Mouse (Mus musculus) heart, adult 11 months (tissue): ENCODE results near the gene Jag2.
A peak's percentile ranks its signal among the peaks of the same experiment; 100 is the strongest.

ENCODE experiments used
- DNase-seq: peaks from one replicate; pipeline ENCODE4 v3.0.0; 2022

Jag2 gene

GRCm38 (mm10) chr12:112929562-112930352 is at the start of gene Jag2:
TSS of gene Jag2 (minus strand) at chr12:112929776.
- DNase-seq, result peak; percentile 99

DNA sequence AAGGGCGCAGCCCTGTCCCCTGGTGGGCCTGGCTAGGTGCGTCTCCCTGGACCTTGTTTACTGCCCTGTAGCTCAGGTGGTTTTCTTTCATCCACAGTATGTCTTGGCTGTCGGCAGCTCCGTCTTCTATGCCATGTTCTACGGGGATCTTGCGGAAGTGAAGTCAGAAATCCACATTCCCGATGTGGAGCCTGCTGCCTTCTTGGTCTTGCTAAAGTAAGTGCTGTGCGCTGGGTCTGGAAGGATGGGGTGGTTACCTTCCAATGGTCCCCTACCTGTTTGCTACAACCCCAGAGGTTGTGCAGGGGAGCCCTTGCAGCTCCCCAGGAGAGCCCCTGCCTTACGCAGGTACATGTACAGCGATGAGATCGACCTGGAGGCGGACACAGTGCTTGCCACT is 47.6 kb upstream of the Jag2 start:
- peak; percentile 91 for DNase-seq

- peak; percentile 99 for DNase-seq
Measured at GRCm38 (mm10) chr12:112976371-112977073, 46.9 kb upstream of the Jag2 start, which contains the start of gene Btbd6. TSS of gene Btbd6 (plus strand) at chr12:112976482.

DNA sequence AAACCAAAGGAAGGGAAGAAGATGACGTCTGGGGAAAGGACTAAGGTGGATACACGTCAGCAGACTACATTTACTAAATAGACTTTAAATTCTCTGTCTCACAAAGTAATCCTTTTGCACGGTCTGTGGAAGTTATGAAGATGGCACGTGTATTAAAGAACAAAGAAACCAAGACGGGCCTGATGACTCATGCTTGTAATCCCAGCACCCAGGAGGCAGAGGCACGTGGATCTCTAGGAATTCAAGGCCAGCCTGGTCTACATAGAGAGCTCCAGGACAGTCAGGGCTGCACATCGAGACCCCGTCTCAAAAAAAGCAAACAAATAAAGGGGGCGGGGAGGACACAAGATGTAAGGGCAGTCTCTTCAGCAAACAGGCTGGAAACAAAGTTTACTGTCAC is 45.2 kb upstream of the Jag2 start:
- no peak for DNase-seq

- DNase-seq, result peak; percentile 95
Measured at GRCm38 (mm10) chr12:112969616-112970015, 40.0 kb upstream of the Jag2 start.

DNA sequence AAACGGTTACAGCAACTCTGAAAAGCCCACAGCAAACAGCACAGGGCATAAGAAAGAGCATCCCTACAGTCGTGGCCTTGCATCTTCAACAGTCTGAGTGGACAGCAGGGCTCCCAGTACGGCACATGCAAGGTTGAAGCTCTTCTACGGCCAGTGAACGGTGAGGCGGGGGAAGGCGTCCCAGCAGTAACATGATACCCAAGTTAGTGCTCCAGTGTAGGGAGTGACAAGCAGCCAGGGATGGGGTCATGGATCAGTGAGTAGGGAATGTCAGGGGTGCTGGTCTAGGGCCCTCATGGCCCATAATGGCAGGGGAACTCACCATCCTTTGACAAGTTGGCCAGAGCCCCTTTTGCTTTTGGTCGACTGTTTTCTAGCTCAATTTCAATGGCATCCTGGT is 39.4 kb upstream of the Jag2 start:
- DNase-seq, result no peak

DNA sequence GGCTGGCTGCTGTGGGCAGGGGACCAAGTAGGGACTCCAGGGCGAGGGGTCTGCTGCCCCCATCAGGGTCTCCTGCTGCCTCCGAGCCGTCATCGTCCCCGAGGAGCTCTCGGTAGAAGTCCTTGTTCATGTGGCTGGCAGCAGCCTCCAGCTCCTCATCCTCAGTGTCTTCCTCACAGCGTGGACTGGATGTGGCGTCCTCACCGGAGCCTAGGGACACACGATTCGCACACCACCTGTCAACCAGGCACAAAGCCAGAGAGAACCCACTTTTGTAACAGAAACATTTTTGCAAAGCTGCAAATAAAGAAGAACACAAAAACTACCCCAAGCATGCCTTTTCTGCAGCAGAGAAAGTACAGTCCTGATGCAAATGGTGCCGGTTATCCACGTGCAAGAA is 36.2 kb upstream of the Jag2 start:
- DNase-seq, result no peak

GRCm38 (mm10) chr12:112961872-112962271 is 32.3 kb upstream of the Jag2 start:
- no peak for DNase-seq

DNA sequence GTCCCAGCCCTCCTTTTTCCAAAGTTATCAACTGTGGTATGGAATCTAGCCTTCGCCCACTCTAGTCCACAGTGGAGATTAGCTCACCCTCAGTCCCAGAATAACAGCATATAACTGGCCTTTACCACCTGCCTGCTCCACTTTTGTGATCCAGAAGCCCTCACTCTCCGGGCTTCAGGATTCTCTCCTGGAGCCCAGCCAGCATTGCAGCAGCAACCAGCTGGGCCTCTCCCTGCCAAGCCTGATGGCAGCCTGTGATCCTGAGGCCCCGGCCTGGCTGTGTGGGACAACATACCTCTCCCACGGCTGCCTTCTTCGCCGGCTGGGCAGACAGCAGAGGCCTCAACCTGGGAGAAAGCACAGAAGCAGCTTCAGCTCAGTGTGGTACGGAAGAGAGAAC is 31.9 kb upstream of the Jag2 start:
- DNase-seq, result peak; percentile 95

DNA sequence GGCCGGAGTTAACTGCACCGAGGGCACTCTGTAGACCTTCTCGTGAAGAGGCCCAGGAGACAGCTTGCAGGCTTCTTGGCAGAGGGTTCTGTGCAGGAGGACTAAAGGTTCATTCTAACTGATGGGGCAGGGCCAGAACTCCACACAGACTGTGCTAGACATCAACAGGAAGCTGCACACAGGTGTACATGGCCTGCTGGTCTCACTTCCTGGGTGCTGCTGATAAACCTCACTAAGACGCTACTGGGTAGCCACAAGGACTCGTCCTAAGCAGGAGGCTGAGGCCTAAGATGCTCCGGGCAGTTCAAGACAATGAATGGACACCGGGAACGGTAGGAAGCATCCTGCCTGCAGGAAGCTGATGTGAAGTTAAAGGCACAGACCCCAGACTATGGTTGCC is 29.8 kb upstream of the Jag2 start:
- DNase-seq, result no peak

DNA sequence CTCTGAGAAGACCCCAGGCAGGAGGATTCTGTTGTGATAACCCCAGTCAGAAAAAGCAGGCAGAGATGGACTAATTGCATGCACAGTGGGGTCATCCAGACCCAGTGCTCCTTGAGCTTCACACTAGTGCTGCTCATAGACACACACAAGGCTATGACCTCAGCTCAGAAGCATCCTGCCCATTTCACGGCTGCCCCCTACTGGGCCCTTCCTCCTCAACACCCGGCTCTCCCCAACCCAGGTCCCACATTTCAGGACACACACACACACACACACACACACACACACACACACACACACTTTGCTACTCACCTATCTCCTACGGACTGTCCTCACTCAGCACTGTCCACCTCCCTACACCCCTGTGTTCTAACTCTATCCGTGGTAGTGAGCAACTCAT is 28.7 kb upstream of the Jag2 start:
- DNase-seq, result no peak

DNA sequence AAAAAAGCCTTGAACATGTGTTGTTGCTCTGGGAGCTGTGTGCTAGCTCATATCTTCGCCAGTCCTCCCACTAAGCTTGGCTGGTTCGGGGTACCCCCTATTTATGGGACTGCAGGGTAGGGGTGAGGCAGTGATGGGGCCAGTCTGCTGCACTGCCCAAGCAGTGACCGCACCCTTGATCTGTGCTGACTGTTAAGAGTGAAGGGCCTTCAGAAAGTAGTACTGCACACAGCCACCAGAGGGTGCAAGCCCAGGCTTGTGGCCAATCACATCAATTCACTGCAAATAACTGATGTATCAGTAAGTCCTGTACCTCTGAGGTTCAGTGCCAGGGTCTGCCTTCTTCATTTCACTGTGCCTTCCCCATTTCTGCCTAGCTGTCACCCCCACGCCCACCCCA is 26.2 kb upstream of the Jag2 start:
- DNase-seq, result peak; percentile 97

GRCm38 (mm10) chr12:112952926-112953565 is 23.5 kb upstream of the Jag2 start:
- DNase-seq, result no peak

DNA sequence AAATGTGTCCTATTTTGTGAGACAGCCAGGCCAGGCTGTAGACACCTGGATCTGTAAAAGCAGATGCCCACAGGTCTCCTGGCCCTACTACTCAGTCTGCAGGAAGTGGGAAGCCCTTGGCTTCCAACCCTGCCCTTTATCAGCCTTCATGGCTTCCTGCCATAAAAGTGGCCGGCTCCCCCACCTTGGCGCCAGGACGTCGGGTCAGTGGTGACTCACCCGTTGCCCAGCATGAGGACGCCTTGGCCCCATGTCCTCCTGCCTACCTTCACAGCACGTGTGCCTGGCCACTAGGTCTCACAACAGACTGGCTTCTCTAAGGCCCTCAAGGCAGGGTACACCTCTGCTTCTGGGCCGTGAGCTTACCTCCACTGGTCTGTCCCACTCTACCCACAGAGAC is 22.9 kb upstream of the Jag2 start:
- DNase-seq, result peak; percentile 98

GRCm38 (mm10) chr12:112951150-112951842 is 21.7 kb upstream of the Jag2 start:
- no peak for DNase-seq

DNA sequence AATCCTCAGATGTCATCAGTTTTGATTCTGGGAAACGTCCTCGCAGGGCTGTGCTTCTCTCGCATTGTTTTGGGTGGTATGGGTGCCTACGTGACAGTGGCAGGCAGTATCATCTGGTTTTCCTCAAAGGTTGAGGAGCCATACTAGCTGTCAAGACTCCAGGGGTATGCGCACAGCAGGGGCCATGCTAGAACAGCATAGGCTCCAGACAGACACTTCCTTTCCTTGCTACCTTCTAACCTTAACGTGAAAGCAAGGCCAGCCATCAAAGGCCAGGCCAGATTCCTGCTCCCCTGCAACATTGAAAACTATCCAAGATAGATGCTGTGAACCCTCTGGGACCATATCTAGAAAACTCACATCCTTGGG is 21.2 kb upstream of the Jag2 start:
- no peak for DNase-seq

GRCm38 (mm10) chr12:112950040-112950760 is 20.6 kb upstream of the Jag2 start:
- DNase-seq, result peak; percentile 99

DNA sequence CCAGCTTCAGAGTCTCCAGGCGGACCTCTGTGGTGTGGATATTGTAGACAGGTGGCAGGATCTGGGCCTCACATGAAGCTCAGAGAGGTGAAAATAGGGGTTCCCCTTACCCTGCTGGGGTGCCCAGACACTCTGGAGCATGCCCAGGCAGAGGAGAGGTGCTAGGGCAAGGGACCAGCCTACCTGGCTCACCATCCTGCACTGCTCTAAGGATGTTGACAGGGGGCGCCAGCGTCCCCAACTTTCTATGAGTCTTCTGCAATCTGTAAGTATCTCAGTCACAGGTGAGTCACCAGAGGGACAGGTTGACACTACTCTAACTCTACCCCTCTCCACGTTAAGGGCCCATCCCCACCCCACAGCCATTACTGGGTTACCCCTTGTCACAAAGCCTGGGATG is 17.7 kb upstream of the Jag2 start:
- no peak for DNase-seq

DNA sequence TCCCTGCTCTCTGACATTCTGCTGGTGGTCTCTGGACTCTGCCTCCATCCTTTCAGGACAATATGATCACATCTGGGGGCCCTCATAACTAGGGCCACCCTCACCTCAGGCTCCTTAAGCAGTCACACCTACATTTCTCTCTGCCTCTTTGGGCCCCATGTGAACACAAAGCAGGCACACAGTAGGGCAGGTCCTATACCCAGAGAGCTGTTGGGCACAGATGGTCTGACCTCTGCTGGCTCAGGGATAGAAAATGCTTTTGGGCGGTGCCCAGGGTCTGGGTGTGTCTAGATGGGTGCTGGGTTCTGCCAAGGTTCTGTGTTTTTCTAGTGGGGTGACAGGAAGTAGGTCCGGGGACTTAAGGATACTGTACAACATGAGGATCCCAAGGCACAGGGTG is 14.1 kb upstream of the Jag2 start:
- DNase-seq, result no peak

DNA sequence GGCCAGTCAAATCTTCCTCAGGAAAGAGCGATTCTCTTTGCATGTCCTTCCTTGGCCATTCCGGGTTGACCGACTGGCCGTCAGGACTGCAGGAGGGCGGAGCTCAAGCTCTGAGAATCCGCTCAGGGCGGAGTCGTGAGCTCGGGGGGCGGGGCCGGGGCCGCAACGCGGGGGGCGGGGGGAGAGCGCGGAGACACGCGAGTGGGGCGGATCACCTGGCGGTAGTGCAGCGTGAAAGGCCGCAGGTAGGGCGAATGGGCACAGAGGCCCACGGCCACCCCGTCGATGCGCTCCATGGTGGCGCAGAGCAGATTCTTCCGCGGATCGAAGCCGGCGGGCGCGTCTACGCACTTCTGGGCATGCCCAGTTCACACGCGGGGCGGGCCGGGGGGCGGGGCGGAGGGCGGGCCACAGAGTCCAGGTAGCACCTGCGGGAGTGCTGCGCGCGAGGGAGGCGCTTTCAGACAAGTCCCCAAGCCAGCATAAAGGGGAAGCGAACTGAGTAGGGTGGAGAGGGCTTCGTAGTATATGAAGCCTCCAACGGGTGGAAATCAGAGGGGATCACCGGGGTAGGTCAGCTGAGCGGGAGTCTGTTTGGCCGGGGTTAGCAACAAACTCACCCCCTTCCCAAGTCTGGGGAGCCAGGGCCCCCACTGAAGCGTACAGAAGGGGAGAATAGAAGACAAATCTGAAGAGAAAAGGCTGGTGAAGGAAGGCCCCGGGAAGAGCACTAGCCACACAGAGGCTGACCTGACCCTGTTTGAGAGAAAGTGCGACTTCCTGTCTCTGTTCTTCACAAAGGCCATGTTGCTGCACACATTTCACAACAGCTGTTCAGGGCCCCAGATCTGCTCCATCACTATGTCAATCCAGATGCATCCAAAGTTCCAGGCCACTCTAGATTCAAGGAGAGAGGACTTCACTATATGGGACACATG is 12.5 kb upstream of the Jag2 start, which contains the start of gene Nudt14:
TSS of gene Nudt14 (minus strand) at position 349 of the 938 bp plus-strand sequence.
- peak; percentile 98 for DNase-seq

DNA sequence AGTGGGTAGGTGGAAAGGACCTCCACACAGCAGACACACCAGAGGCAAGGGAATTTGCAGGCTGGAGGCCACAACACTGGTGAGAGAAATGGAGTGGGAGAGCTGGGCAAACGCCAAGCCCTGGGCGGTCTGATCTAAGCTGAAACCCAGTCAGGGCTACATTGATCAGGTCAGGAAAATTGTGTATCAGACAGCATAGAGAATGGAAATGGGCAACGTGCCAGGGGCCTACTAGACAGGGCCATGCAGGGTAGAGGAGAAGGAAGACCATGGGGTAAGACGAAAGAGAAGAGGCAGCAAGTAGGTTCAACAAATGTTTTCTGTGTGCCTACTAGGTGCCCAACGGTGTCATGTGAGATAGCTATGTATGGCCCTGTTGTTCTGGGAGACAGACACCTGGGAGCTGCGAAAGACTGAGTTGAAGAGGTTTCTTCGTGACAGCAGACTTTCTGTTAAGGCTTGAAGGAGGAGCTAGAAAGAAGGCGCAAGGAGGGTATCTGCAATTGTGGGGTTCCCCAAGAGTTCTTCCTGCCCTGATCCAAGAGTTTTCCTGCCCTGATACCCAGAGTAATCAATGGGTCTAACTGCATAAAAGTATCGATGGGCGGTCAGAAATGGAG is 11.7 kb upstream of the Jag2 start:
- peak; percentile 95 for DNase-seq
